Mouse (Mus musculus) cerebellum, postnatal 14 days (tissue): ENCODE results near the gene Nhlrc2.

Experiments used
- DNase-seq, 2 experiments: peaks; one replicate each; pipeline ENCODE4 v3.0.0; 2021; ENCODE audit warnings: mixed read lengths in 2 of 2

The Nhlrc2 gene

DNA sequence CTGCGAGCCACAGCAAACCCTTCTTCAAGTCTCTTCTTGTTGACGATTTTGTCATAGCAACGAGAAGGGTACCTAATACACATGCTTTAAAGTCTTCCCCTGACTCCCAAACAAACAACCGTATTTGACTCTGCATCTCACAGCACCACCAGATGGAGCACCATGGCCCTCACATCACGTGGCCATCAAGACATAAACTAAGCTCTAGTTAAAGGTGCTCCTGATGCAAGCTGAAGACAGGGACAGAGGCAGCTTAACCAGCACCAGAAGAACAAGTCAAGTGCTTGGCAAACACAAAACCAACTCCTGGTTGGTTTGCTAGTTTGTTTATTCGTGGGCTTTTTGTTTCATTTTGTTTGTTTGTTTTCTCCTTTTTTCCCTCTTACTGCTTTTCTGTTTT is 17.3 kb downstream of the Nhlrc2 start:
- peak; percentile 30 to 47 for DNase-seq

DNA sequence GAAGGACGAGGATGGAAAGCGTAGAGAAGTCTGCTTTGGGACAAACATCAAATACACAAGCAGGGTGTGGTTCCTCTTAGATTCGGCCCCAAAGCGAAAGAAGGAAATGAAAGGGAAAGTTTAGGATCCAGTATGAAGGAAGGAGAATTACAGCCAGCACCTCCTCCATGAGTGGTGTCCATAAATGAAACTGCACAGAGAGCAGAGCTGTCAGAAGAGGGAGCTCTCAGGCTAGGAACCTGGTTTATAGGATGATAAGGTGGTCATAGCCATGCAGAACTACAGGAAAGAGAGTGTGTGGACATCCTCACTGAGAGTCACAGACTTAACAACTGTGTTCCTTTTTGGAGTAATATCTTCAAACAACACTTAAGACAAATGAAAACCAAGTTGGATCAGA is 18.0 kb downstream of the Nhlrc2 start:
- peak; percentile 63 to 65 for DNase-seq

DNA sequence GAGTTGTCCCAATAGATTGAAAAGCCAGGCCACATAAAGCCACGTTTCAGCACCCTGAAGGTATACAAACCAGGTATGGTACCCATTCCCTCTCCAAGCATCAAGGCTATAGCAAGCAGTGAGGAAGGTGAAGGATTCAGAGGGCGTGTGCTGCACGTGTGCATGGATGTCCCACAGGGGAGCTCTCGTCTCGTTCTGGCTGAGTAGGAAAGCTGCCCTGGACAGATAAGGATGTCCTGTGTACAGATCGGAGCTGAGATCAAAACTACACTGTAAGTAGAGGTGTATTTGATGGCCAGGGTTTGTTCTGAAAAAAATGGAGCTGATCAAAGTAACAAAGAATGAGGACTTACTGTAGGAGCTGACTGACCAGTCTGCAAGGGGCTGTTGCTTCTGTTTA is 18.9 kb downstream of the Nhlrc2 start:
- no peak for DNase-seq

DNA sequence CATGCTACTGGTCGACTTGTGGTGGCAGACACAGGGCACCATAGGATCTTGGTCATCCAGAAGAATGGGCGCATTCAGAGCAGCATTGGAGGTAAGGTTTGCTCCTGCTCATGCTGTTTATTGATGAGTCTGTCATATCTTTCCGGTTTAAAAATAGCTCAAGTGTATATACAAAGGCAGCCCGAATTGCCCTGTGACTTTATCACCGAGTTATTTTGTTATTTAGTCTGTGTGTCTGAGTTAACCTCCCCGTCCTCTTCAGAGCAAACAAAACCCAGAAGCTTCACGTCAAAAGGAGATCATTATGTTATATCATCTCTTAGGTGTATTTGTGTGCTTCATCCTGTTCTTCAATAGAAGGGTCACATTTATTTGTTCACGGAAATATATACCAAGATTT is 22.7 kb downstream of the Nhlrc2 start:
- no peak for DNase-seq

DNA sequence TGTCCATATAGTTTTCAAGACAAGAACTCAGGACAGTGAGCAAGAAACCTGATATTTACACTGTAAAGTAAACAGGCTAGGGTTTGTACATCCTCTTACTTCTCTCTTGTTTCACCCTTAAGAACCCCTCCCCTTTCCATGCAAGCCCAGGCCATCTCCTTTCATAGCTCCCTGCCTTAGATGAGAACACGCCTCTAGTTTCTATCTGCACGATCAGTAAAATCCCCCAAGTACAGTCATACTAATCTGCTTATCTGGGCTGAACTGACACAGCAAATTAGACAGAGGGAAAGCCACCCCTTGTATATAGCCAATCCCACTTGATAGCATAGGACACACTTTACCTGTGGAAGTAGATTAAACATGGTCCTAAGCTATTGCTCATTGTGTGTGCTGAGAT is 23.2 kb downstream of the Nhlrc2 start:
- DNase-seq = no peak

DNA sequence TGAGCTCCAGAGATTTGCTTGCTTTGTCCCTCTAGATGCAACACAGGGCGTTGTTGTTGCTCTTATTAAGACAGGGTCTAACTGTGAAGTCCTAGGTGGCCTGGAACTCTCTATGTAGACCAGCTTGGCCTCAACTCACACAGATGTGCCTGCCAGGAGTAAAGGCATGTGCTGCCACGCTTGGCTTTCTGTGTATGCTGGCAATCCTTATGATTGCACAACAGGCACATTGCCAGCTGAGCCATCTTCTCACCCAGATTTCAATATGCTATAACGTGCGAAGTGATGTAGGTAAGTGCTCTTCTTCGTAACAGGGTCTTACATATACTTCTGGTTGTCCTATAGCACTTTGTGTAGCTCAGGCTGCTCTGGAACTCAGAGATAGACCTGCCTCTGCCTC is 23.9 kb downstream of the Nhlrc2 start:
- no peak for DNase-seq

DNA sequence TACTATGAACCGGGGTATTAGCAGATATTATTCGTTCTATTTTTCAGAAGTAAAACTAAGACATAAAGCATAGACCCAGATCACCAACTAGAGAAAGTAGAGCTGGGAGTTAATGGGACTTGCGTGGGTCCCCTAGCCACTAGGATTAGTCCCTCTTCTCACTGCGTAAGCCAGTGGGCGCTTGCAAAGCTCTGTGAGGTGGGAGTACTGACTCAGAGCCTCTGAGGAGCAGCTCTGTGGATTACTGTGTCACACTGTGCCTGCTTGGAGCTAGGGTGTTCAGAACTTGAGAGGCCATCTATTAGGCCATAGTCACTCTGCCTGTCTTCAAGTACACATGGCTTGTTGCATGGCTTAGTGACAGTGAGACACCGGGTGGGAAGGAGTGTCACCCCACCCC is 25.1 kb downstream of the Nhlrc2 start:
- no peak for DNase-seq

DNA sequence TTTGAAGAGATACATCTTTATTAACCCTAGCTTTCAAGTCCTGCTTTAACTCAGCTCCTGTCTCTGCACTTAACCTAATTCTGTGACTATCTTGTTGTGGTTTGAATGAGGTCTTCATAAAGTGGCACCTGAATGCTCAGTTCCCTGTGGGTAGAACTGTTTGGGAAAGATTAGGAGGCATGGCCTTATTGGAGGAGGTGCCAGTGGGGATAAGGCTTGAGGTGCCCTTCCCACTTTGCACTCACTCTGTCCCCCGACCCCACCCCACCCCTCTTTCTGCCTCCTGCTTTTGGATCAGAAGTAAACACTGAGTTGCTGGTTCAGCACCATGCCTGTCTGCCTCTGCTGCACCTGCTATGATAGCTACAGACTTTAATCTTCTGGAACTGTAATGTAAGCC is 29.7 kb downstream of the Nhlrc2 start:
- no peak for DNase-seq

DNA sequence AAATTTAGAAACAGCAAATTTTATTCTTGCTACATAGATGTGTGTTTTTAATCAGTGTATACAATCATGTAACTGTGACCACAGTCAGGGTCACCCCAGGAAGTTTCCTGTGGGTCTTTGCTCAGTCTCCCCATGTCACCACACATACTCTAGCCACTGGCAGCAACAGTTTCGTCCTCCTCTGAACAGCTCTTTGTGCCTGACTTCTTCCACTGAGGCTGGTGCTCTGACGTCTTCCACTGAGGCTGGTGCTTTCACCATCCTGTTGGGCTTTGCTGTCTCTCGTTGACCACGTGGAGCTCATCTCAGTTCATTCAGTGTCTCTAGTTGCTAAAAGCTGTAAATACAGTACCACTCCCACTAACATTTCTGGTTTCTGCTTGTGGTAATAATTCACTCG is 33.9 kb downstream of the Nhlrc2 start:
- no peak for DNase-seq

DNA sequence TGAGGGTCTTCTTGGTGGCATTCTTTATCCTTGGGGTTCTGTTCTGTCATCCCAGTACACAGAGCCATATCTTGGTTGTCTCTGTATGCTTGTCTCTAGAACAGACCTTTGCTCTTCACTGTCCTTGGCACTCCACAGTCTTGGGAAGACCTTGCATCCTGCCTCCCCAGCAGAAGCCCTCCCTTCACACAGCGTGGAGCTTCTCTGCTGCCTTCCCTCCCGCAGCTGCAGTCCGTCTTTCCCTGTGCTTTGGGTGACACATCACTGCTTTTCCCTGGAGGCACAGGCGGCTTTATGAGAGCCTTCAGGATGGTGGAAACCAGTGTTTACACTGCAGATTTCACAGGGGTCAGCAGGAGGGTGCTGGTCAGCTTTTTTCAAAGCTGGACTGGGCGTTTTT is 35.7 kb downstream of the Nhlrc2 start:
- no peak for DNase-seq

DNA sequence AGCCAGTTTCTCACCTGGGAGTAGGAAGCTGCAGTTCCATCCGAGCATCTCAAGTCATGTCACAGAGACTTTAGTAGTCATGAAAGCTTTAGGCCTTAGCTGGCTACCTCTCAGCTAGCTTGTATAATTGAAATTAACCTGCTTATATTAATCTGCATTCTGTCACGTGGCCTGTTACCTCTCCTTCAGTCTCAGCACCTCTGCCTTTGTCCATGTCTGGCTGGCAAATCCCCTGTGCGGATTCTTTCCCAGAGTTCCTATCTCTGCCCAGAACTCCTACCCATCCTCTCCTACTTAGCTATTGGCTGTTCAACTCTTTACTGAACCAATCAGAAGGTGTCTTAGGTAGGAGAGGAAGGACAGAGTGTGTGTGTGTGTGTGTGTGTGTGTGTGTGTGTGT is 36.2 kb downstream of the Nhlrc2 start:
- DNase-seq = no peak

DNA sequence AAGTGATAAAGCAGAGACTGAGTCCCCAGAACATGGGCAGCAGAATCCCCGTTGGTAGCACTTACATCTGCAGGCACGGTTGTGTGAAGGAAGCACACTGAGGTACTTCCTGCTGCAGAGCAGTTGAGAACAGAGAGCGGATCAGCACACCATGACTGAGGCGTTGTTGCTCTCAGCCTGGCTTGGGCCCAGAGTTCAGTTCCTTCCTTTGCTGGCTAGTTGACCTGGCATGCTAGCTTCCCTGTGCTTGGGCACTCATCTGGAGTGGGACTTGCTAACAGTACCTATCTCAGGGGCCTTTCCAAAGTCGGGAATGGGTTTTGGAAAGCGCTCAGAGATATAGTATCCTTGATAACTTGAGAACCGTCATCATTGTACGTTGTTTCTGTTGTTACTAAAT is 38.3 kb downstream of the Nhlrc2 start:
- DNase-seq = no peak

DNA sequence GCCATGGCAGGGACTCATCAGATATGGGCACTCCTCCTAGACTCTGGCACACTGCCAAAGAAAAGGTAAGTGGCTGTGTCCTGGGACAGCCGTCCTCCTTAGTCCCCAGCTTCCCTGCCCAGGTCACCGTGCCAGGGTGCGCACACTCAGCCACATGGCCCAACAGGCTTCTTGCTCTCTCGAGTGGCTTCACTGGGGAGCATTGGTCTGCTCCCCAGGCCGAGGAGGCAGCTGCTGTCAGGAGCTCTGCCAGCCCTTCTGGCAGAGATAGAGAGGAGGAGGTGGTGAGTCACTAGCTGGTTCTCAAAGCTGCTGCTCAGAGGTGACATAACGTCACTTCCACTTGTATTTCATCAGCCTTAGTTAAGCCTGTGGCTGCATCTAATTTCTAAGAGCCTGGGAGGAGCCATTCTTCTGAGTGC is 40.2 kb downstream of the Nhlrc2 start:
- peak; percentile 53 to 63 for DNase-seq

DNA sequence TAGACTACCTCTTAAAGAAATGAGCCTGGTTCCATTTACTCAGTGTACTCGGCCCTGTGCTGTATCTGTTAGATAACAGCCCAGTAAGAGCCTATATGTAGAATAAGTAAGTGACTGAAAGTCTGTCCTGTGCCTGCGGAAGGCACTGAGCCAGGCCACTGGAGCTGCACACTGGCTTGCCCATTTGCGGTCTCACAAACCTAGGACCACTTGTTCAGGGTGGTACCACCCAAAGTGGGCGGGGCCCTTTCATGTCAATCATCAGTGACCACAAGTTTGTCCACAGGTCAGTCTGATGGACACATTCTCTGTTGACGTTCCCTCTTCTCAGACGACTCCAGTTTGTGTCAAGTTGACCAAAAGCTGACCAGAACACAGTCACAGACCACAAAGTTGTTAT is 40.9 kb downstream of the Nhlrc2 start:
- DNase-seq = no peak

DNA sequence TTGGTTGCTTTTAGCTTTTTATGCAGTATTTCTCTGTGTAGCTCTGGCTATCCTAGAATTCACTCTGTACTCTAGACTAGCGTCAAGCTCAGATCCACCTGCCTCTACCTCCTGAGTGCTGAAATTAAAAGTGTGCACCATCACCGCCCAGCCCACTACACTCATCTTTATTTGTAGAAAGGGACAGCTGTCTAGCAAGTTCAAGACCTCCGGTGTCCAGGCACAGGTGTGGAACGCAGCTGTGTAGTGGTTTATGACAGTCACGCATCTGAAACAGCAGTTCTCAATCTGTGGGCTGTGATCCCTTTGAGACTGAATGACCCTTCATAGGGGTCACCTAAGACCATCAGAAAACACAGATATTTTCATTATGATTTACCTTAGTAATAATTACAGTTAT is 41.4 kb downstream of the Nhlrc2 start:
- DNase-seq = no peak

DNA sequence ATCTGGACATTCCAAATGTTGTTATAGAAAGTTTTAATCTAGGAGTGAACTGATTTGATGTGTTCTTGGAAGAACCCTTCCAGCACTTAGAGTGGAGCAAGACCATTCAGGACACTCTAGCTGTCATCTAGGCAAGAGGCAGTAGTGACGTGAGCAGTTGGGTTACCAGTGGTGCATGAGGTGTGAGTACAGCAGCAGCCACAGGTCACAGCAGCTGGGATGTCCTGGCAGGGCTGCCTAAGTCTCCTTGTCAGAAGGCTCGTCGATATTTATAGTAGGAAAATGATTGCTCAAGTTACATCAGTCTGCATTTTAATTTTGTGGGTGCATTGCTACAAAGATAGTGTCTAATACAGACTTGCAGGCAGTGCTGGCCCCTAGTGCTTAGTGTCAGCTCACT is 42.2 kb downstream of the Nhlrc2 start:
- no peak for DNase-seq

DNA sequence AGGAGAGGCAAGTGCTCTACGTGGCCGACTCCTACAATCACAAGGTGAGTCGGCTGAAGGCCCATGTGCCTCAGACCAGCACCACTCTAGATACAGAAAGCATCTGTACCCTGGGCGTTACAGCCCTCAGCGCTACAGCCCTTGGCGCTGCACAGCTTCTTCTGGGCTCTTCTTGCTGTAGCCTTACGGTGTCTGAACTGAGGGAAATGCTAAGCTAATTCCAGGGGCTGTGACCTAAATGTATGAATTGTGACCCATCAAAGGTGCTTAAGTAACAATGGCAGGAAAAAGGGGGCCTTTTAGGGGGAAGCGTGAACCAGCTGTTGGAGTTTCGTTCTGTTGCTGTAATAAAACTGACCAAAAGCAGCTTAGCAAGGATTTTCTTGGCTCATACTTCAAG is 44.4 kb downstream of the Nhlrc2 start:
- no peak for DNase-seq

DNA sequence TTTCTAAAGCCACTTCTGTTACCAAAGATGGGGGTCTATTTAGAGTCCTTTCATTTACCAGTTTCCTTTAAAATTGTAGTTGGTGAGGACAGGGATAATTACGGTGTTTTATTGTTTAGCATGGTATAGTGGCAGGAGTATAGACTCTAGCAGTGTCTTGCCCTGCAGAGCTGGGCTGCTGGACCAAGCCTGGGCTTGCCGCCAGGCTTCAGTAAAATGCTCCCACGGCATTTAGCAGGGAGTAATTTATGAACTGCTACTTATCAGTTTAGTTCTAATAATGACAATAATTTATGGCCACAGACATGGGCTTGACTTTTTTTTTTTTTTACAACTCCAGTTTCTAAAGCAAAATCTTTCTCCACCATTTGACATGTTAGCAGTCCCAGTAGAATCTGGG is 51.9 kb downstream of the Nhlrc2 start:
- no peak for DNase-seq

DNA sequence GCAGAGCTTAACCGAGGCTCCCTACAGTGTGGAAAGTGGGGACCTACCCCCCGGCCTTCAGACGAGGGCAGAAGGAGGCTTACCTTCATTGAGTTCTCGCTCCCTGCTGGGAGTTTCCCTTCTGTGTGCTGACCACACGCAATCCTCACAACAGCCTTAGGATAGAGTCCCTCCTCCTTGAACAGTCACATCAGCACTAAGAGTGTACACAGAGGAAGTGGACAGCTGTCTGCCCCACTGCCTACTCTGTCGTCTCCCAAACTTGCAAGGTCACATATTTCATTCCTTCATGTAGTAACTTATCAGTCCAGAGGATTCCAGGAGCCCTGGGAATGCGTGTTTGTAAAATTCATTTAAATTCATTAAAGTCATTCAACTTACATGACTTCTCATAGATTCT is 52.7 kb downstream of the Nhlrc2 start:
- DNase-seq = no peak

DNA sequence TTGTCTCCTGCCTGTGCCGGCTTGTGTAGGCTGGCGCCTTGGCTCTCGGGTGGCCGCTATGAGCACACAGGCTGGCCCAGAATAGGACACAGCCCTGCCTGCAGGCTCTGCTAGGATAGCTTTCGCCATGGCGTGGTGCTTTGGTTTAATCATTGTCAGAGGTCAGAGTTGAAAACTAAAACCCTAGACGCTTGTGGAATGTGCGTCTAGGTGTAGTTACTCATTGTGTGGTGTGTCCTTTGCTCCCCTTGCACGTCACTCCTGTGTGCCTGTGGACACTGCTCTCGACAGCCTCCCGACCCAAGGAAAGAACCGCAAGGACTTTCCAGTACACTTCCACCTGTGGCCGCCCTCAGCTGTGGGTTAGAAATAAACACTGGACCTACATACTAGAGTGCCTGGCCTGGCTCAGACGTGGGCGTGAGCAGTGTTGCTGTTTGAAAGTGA is 53.9 kb downstream of the Nhlrc2 start:
- no peak for DNase-seq

DNA sequence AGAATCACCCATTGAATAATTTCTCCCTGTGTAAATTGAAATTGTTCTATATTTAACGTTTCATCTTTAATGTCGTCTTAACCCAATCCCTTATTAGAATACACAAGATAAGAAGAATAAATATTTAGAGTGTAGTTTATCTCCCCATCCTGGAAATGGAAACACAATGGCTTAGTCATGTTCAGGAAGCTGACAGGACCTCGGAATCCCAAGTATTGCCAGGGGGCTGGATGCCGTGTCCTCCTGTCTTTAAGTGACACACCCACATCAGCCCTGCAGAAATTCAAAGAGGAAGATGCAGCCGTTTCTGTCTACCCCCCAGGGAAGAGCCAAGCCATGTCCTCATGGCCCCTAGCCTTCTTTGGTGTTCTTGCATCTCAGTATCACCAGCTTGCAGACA is 60.9 kb downstream of the Nhlrc2 start:
- DNase-seq = no peak

DNA sequence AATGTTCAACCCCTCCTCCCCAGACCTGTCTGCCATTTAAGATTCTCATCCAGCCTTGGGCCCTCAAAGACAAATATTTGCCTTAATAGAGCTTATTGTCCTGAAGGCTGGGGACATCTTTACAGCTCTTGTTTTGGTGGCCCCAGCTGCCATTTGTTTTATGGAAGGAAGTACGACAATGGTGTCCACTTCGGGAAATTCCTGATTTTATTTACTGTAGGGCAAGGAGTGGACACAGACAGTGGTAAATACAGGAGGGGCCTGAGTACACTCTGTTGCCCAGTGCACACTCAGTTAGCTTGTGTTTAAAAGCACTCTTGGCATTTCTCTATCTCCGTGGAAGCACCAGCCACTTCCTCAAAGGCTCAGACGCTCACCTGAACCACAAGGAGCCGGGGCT is 66.1 kb downstream of the Nhlrc2 start:
- DNase-seq = no peak

DNA sequence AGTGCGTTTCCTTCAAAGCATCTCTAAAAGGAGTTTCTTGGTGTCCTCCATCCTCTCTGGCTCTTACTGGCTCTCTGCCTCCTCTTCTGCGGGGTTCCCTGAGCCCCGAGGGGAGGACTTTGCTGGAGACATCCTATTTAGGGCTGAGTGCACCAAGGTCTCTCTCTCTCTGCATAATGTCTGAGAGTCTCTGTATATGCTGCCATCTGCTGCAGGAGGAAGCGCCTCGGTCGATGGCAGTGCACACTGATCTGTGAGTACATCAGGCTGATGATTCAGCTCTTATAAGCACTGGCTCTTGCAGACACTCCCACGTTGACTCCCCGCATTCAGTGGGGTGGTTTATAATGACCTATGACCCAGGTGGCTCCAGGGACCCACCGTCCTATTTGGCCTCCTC is 70.8 kb downstream of the Nhlrc2 start:
- no peak for DNase-seq

DNA sequence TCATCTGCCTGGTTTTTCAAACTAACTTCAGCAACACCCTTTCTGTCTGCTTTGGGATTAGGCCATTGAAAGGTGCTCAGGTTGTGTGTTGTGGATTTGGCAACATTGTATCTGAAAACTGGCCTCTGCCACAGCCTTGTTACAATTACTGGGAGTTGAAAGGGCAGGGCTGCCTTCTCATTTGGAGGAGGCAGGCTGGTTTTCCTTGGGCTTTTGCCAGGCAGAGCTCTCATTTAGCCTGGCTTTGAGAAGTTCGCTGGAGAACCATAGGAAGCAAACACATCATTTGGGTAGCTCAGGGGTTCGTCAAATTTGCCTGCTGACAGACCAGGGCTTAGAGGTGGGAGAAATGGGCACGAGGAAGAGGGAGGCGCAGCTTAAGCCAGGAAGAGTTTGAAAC is 71.5 kb downstream of the Nhlrc2 start:
- DNase-seq = no peak

DNA sequence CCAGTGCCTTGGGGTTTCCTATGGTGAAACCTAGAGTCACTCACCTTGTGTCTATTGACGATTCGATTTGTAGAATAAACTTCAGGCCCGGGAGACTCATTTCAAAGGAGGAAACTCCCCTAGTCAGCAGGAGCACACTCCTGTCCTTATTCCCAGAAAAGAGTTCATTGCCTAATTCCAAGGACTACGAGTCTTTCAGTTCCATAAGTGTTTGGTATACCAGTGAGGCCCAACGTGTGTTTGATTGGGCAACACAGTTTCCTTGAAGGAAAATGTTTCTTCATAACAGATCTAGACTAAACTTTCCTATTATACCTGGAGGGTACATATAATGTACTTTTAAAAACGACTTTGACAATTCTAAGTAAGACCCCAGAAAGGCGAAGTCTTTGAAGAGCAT is 73.8 kb downstream of the Nhlrc2 start:
- DNase-seq = no peak

DNA sequence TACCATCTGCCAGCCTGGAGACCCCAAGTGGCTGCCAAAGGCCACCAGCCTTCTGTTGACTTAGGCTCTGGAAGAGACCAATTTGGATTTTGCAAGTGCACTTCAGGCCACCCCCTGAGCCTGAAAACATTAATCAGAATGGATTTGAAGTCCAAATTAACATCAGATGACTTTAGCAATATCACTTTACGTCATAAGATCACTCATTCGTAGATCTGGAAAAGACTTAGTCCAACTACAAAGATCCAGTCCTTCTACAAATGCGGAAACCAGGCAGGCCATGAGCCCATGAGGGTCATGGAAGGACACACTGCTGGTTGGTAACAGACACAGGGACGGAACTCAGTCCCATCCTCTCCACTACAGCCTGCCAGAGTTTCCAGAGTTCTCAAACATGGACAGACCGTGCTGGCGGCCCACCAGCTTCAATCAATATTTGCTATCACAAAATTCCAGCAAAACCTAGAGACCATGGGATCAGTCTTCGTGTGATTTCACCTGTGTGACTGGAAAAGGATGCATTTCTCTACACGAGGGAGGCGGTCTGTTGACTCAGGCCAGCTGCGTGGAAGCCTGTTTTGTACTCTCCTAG is 79.9 kb downstream of the Nhlrc2 start:
- DNase-seq = no peak
